Mouse (Mus musculus) monocyte, adult 59 days (primary cell): ENCODE data around the gene Mrpl19. TPM values are rescaled to one million over a fixed set of nuclear protein-coding genes. Genes with fewer than 3 reads are reported as not detected.

Experiments used
- total RNA-seq, 2 experiments: library from RNA; stranded (reverse); gene quantifications; one replicate each; pipeline ENCODE4 v1.2.4; 2023

Mrpl19 gene
- 10 to 100 TPM; 19.9 to 20.3 TPM for total RNA-seq

GRCm38 (mm10) chr6:81965296-81966067 is at the start of gene Mrpl19:
Gene Mrpl19, minus strand, starts transcription at chr6:81965958.

GRCm38 (mm10) chr6:81923523-81924142 is 42.1 kb downstream of the Mrpl19 start, which contains the start of gene Gcfc2:
Gene Gcfc2, plus strand, starts transcription at chr6:81923669.

Other genes with a start within 250 kb of the Mrpl19 start
- gene Gcfc2, start 42.3 kb downstream of the Mrpl19 start, total RNA-seq: 10 to 100 TPM; 10.4 to 11.1 TPM
- gene Eva1a, start 75.1 kb upstream of the Mrpl19 start, total RNA-seq: 1 to 10 TPM; 2.3 to 3.1 TPM